Mouse (Mus musculus): ENCODE data around the gene Grid2.

DNA sequence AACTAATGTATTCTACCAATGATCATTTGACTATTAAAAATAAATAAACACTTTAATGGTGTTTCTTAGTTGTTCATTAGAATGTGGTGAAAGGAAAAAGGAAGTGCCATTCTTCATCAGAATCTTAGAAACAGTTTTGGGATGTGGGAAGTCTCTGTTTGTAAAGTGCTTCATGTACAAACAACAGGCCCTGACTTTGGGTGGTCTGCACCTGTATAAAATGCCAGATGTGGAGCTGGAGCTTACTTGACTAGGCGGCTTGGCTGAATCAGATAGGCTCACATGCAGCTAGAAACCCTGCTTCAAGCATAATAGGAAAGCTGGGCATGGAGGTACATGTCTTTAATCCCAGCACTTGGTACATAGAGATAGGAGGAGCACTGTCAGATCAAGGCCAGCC is 791.1 kb downstream of the Grid2 start:
- TF ChIP-seq POLR2A (IDR thresholded peaks at IDR 0.05; ENCODE audit: low read depth, low read length) (no peak), CTCF (IDR thresholded peaks at IDR 0.05; ENCODE audit: extremely low read depth, insufficient read length, insufficient replicate concordance, low read depth, low read length) (no peak)
